Mouse (Mus musculus): ENCODE results near the gene Pik3cd. TPM values are rescaled to one million over a fixed set of nuclear protein-coding genes. Genes with fewer than 3 reads are reported as not detected.

The Pik3cd gene
- polyA plus RNA-seq, 1 experiment, result 1.4 TPM

- H3K27me3 ChIP-seq (ENCODE audit: control insufficient read depth, insufficient read depth, insufficient read length), result no peaks in the 10 kb centered on the region
- TF ChIP-seq TCF12 (IDR thresholded peaks at IDR 0.05; ENCODE audit: insufficient read depth, poor library complexity, severe bottlenecking) (no peak), TCF3 (IDR thresholded peaks at IDR 0.05; ENCODE audit: insufficient read length, low read depth) (no peak), POLR2A (IDR thresholded peaks at IDR 0.05; ENCODE audit: insufficient read length, low read depth) (no peak), SRF (IDR thresholded peaks at IDR 0.05; ENCODE audit: control insufficient read depth, insufficient read length, low read depth) (no peak), MYOG (IDR thresholded peaks at IDR 0.05; ENCODE audit: control insufficient read depth in 1 of 3, insufficient read depth in 1 of 3, insufficient read length in 2 of 3, low read depth in 2 of 3) (no peak)
- no peak overlapping the region for H3ac ChIP-seq (ENCODE audit: control insufficient read depth, insufficient read length)
- no peaks in the 10 kb centered on the region for H3K36me3 ChIP-seq (ENCODE audit: control insufficient read depth, insufficient read depth)
- no peak overlapping the region for H3K4me2 ChIP-seq (ENCODE audit: low read depth)
- H3K4me3 ChIP-seq, result no peak overlapping the region
- no peaks in the 10 kb centered on the region for H3K79me2 ChIP-seq (ENCODE audit: control insufficient read depth, insufficient read depth)
Measured at GRCm38 (mm10) chr4:149606056-149606455, 96.3 kb downstream of the Pik3cd start.

GRCm38 (mm10) chr4:149604518-149604917 is 97.9 kb downstream of the Pik3cd start:
- TF ChIP-seq POLR2AphosphoS2 (IDR thresholded peaks at IDR 0.05; ENCODE audit: insufficient read length, low read depth), result no peak
- no peak for TF ChIP-seq USF1 (IDR thresholded peaks at IDR 0.05; ENCODE audit: low read depth)
- no peak for TF ChIP-seq REST (IDR thresholded peaks at IDR 0.05; ENCODE audit: insufficient read depth, insufficient read length)
- no peak for TF ChIP-seq E2F4 (IDR thresholded peaks at IDR 0.05; ENCODE audit: insufficient read depth)
- no peak for TF ChIP-seq MYOG (IDR thresholded peaks at IDR 0.05; ENCODE audit: control insufficient read depth in 1 of 3, insufficient read depth in 1 of 3, insufficient read length in 2 of 3, low read depth in 2 of 3)
- no peak for TF ChIP-seq TCF3 (IDR thresholded peaks at IDR 0.05; ENCODE audit: insufficient read length, low read depth)
- no peak for TF ChIP-seq SRF (IDR thresholded peaks at IDR 0.05; ENCODE audit: control insufficient read depth, insufficient read length, low read depth)
- no peak for TF ChIP-seq TCF12 (IDR thresholded peaks at IDR 0.05; ENCODE audit: insufficient read depth, poor library complexity, severe bottlenecking)
- no peak overlapping the region for H3ac ChIP-seq (ENCODE audit: control insufficient read depth, insufficient read length)
- no peak overlapping the region for H3K4me2 ChIP-seq (ENCODE audit: low read depth)
- no peak overlapping the region for H3K4me3 ChIP-seq
- H3K27me3 ChIP-seq (ENCODE audit: control insufficient read depth, insufficient read depth, insufficient read length), result no peaks in the 10 kb centered on the region
- no peaks in the 10 kb centered on the region for H3K79me2 ChIP-seq (ENCODE audit: control insufficient read depth, insufficient read depth)
- no peaks in the 10 kb centered on the region for H3K36me3 ChIP-seq (ENCODE audit: control insufficient read depth, insufficient read depth)

GRCm38 (mm10) chr4:149603860-149604259 is 98.5 kb downstream of the Pik3cd start:
- no peaks in the 10 kb centered on the region for H3K36me3 ChIP-seq (ENCODE audit: control insufficient read depth, insufficient read depth)
- TF ChIP-seq POLR2AphosphoS2 (IDR thresholded peaks at IDR 0.05; ENCODE audit: insufficient read length, low read depth) (no peak), POLR2A (IDR thresholded peaks at IDR 0.05; ENCODE audit: insufficient read length, low read depth) (no peak), CEBPB (IDR thresholded peaks at IDR 0.05; ENCODE audit: insufficient read depth, poor library complexity, severe bottlenecking) (no peak), E2F4 (IDR thresholded peaks at IDR 0.05; ENCODE audit: insufficient read depth) (no peak), TCF3 (IDR thresholded peaks at IDR 0.05; ENCODE audit: insufficient read length, low read depth) (no peak), REST (IDR thresholded peaks at IDR 0.05; ENCODE audit: insufficient read depth, insufficient read length) (no peak), USF1 (IDR thresholded peaks at IDR 0.05; ENCODE audit: low read depth) (no peak), MAX (IDR thresholded peaks at IDR 0.05; ENCODE audit: low read depth) (no peak), SRF (IDR thresholded peaks at IDR 0.05; ENCODE audit: control insufficient read depth, insufficient read length, low read depth) (no peak), TCF12 (IDR thresholded peaks at IDR 0.05; ENCODE audit: insufficient read depth, poor library complexity, severe bottlenecking) (no peak), MYOG (IDR thresholded peaks at IDR 0.05; ENCODE audit: control insufficient read depth in 1 of 3, insufficient read depth in 1 of 3, insufficient read length in 2 of 3, low read depth in 2 of 3) (no peak), MYOD1 (IDR thresholded peaks at IDR 0.05; ENCODE audit: control insufficient read depth in 1 of 3, insufficient read length in 2 of 3, low read depth in 2 of 3) (no peak)
- H3K79me2 ChIP-seq (ENCODE audit: control insufficient read depth, insufficient read depth), result no peaks in the 10 kb centered on the region
- no peaks in the 10 kb centered on the region for H3K27me3 ChIP-seq (ENCODE audit: control insufficient read depth, insufficient read depth, insufficient read length)
- no peak overlapping the region for H3K4me3 ChIP-seq
- no peak overlapping the region for H3K4me2 ChIP-seq (ENCODE audit: low read depth)
- H3ac ChIP-seq (ENCODE audit: control insufficient read depth, insufficient read length), result no peak overlapping the region

GRCm38 (mm10) chr4:149602236-149602635 is 100.1 kb downstream of the Pik3cd start:
- no peaks in the 10 kb centered on the region for H3K79me2 ChIP-seq (ENCODE audit: control insufficient read depth, insufficient read depth)
- no peak overlapping the region for H3ac ChIP-seq (ENCODE audit: control insufficient read depth, insufficient read length)
- H3K4me3 ChIP-seq, result no peak overlapping the region
- H3K4me2 ChIP-seq (ENCODE audit: low read depth), result no peak overlapping the region
- TF ChIP-seq USF1 (IDR thresholded peaks at IDR 0.05; ENCODE audit: low read depth) (no peak), POLR2AphosphoS2 (IDR thresholded peaks at IDR 0.05; ENCODE audit: insufficient read length, low read depth) (no peak), E2F4 (IDR thresholded peaks at IDR 0.05; ENCODE audit: insufficient read depth) (no peak), MAX (IDR thresholded peaks at IDR 0.05; ENCODE audit: low read depth) (no peak), TCF3 (IDR thresholded peaks at IDR 0.05; ENCODE audit: insufficient read length, low read depth) (no peak), SRF (IDR thresholded peaks at IDR 0.05; ENCODE audit: control insufficient read depth, insufficient read length, low read depth) (no peak), CEBPB (IDR thresholded peaks at IDR 0.05; ENCODE audit: insufficient read depth, poor library complexity, severe bottlenecking) (no peak), MYOD1 (IDR thresholded peaks at IDR 0.05; ENCODE audit: control insufficient read depth in 1 of 3, insufficient read length in 2 of 3, low read depth in 2 of 3) (no peak), TCF12 (IDR thresholded peaks at IDR 0.05; ENCODE audit: insufficient read depth, poor library complexity, severe bottlenecking) (no peak), MYOG (IDR thresholded peaks at IDR 0.05; ENCODE audit: control insufficient read depth in 1 of 3, insufficient read depth in 1 of 3, insufficient read length in 2 of 3, low read depth in 2 of 3) (no peak), POLR2A (IDR thresholded peaks at IDR 0.05; ENCODE audit: insufficient read length, low read depth) (no peak), REST (IDR thresholded peaks at IDR 0.05; ENCODE audit: insufficient read depth, insufficient read length) (no peak)
- H3K36me3 ChIP-seq (ENCODE audit: control insufficient read depth, insufficient read depth), result no peaks in the 10 kb centered on the region
- H3K27me3 ChIP-seq (ENCODE audit: control insufficient read depth, insufficient read depth, insufficient read length), result no peaks in the 10 kb centered on the region

- no peak for TF ChIP-seq TCF3 (IDR thresholded peaks at IDR 0.05; ENCODE audit: insufficient read length, low read depth)
- TF ChIP-seq SRF (IDR thresholded peaks at IDR 0.05; ENCODE audit: control insufficient read depth, insufficient read length, low read depth), result no peak
- no peak for TF ChIP-seq MAX (IDR thresholded peaks at IDR 0.05; ENCODE audit: low read depth)
- no peak for TF ChIP-seq POLR2AphosphoS2 (IDR thresholded peaks at IDR 0.05; ENCODE audit: insufficient read length, low read depth)
- TF ChIP-seq POLR2A (IDR thresholded peaks at IDR 0.05; ENCODE audit: insufficient read length, low read depth), result no peak
- no peak for TF ChIP-seq MYOD1 (IDR thresholded peaks at IDR 0.05; ENCODE audit: control insufficient read depth in 1 of 3, insufficient read length in 2 of 3, low read depth in 2 of 3)
- TF ChIP-seq REST (IDR thresholded peaks at IDR 0.05; ENCODE audit: insufficient read depth, insufficient read length), result no peak
- TF ChIP-seq E2F4 (IDR thresholded peaks at IDR 0.05; ENCODE audit: insufficient read depth), result no peak
- no peak for TF ChIP-seq TCF12 (IDR thresholded peaks at IDR 0.05; ENCODE audit: insufficient read depth, poor library complexity, severe bottlenecking)
- TF ChIP-seq CEBPB (IDR thresholded peaks at IDR 0.05; ENCODE audit: insufficient read depth, poor library complexity, severe bottlenecking), result no peak
- no peaks in the 10 kb centered on the region for H3K79me2 ChIP-seq (ENCODE audit: control insufficient read depth, insufficient read depth)
- H3K4me2 ChIP-seq (ENCODE audit: low read depth), result no peak overlapping the region
- H3K36me3 ChIP-seq (ENCODE audit: control insufficient read depth, insufficient read depth), result no peaks in the 10 kb centered on the region
- no peak overlapping the region for H3K4me3 ChIP-seq
- H3ac ChIP-seq (ENCODE audit: control insufficient read depth, insufficient read length), result no peak overlapping the region
- H3K27me3 ChIP-seq (ENCODE audit: control insufficient read depth, insufficient read depth, insufficient read length), result no peaks in the 10 kb centered on the region
Measured at GRCm38 (mm10) chr4:149601484-149601883, 100.9 kb downstream of the Pik3cd start.
